Mouse (Mus musculus) limb, embryonic 15.5 days (tissue): ENCODE data around the gene Higd1a. TPM values are rescaled to one million over a fixed set of nuclear protein-coding genes. Genes with fewer than 3 reads are reported as not detected.

Experiments
- ATAC-seq: fragments of 200-750 bp; cut with Nextera tagmentation; 2 replicates; pipeline ENCODE4 v1.8.0; 2017; ENCODE audit warnings: low read depth, moderate TSS enrichment; ENCODE audit not compliant: insufficient number of reproducible peaks, low FRiP score, low TSS enrichment
- H3K27ac ChIP-seq: fragments of 300-500 bp; sonication (generic); 2 replicates; pipeline ENCODE4 v1.5.1; 2015; ENCODE audit warnings: moderate library complexity, mild to moderate bottlenecking, inconsistent platforms
- H3K27me3 ChIP-seq: fragments of 300-500 bp; sonication (generic); 2 replicates; pipeline ENCODE4 v1.6.1; 2015; ENCODE audit warnings: inconsistent platforms
- H3K36me3 ChIP-seq: fragments of 300-500 bp; sonication (generic); 2 replicates; pipeline ENCODE4 v1.6.1; 2015; ENCODE audit warnings: inconsistent platforms
- H3K4me1 ChIP-seq: fragments of 300-500 bp; sonication (generic); 2 replicates; pipeline ENCODE4 v1.6.1; 2015; ENCODE audit warnings: inconsistent platforms
- H3K4me2 ChIP-seq: fragments of 300-500 bp; sonication (generic); 2 replicates; pipeline ENCODE4 v1.6.1; 2015; ENCODE audit warnings: mild to moderate bottlenecking, inconsistent platforms
- H3K4me3 ChIP-seq: fragments of 300-500 bp; sonication (generic); 2 replicates; pipeline ENCODE4 v1.5.1; 2015; ENCODE audit warnings: mild to moderate bottlenecking, inconsistent platforms
- H3K9ac ChIP-seq: fragments of 300-500 bp; sonication (generic); 2 replicates; pipeline ENCODE4 v1.6.1; 2015; ENCODE audit warnings: inconsistent platforms
- H3K9me3 ChIP-seq: fragments of 300-500 bp; sonication (generic); 2 replicates; pipeline ENCODE4 v1.6.1; 2016; ENCODE audit warnings: inconsistent platforms
- WGBS: fragments of 180-500 bp; shearing (Covaris S2); methylation state at CpG from one replicate; pipeline ENCODE4 v1.1.7; 2015; 5-methylcytosine and 5-hydroxymethylcytosine counted together
- polyA plus RNA-seq: library from polyadenylated mRNA; unstranded; fragments of >200 nt; fragmentation: Nextera tagmentation; extraction: Ambion mirVana; gene quantifications from 2 replicates; pipeline ENCODE4 v1.2.1, GENCODE M21; 2015

The Higd1a gene
- 333 and 347 TPM in 2 replicates for polyA plus RNA-seq

DNA sequence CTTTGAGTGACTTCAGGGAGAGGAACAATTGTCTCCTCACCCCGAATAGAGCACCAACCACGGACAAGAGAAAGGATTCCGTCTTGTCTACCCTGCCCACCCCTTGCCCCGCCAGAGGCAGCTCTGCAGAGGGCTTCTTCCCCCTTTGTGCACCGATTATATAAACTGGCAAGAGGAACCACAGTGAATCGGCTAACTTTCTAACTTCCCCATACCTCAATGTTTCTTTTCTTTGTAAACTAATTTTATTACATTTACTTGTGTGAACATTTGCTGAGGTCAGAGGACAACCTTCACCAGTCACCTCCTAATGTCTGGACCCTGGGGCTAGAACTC is at the start of gene Higd1a:
Gene Higd1a, minus strand, starts transcription at position 210 of the 336 bp plus-strand sequence.
- ATAC-seq = no peak
- WGBS = 17% methylated on average over 6 of the region's 6 CpGs
- no peaks in the 10 kb centered on the region for H3K36me3 ChIP-seq

DNA sequence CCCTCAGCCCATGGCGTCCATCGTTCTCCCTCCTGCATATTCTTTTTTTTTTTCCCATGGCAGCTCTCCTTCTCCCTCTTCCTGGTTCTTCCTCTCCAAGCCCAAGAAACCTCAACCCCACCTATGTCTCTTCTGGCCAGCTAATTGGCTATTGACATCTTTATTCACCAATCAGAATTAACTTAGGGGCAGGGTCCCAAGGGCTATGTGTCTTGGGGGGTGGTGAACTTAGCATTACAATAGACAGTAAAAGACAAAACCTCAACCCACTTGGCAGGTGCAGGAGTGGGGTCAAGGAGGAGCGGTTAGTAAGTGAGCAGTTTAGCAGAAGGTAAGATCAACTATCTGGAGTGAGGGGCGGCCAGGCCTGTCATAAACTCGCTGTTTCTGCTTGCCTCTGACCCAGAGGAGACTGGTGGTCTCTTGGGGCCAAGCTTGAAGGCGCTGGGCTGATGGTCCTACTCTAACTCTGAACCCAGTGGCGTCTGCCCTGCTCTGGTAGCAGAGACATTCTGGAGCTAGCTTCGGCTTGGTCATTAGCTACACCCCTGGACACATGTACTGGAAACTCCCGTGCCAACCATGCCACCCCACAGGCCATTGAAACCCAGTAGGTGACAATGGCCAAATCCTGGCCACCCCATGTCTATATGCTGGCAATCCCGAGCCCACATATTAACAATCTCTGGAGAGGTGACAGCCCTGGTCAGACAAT is 49.4 kb upstream of the Higd1a start:
- WGBS = 78% methylated on average over 10 of the region's 10 CpGs
- Histone ChIP-seq H3K27me3 (no peaks in the 10 kb centered on the region), H3K4me3 (no peak overlapping the region), H3K9me3 (no peaks in the 10 kb centered on the region), H3K27ac (no peak overlapping the region), H3K4me2 (no peak overlapping the region), H3K36me3 (no peaks in the 10 kb centered on the region), H3K4me1 (no peaks in the 10 kb centered on the region), H3K9ac (no peak overlapping the region)
- no peak for ATAC-seq

More for the DNA sequence above, at the start of gene Higd1a:
- Histone ChIP-seq H3K9ac (peak within 1 kb of the TSS; percentile 66), H3K9me3 (no peaks in the 10 kb centered on the region), H3K4me1 (peaks cover 5% of the 10 kb centered on the region; the same call in 1 of the 2 replicates), H3K4me3 (peak within 1 kb of the TSS; percentile 63), H3K27me3 (no peaks in the 10 kb centered on the region), H3K4me2 (peak within 1 kb of the TSS; percentile 71), H3K27ac (peak within 1 kb of the TSS; percentile 98)

DNA sequence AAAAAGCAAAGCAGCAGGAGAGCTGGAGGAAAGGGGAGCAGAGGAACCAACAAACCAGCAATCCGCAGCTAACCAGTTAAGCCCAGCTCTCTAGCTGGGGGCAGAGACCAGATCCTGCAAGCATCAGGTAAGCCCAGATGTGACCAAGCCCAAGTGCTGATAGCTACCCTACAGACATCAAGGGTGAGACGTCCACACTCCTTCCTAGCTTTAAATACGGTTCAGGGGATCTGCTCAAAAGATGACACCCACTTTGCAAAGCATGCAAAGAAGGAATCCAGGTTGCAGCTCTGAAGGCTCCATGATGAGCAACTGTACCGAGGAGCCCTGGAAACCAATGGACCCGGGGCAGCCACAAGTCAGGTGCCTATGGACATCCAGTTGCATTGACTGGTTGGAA is 48.3 kb upstream of the Higd1a start:
- no peaks in the 10 kb centered on the region for H3K9me3 ChIP-seq
- H3K27ac ChIP-seq = no peak overlapping the region
- H3K4me1 ChIP-seq = no peaks in the 10 kb centered on the region
- no peaks in the 10 kb centered on the region for H3K27me3 ChIP-seq
- no peak overlapping the region for H3K9ac ChIP-seq
- WGBS = 83% methylated on average over 5 of the region's 5 CpGs
- no peaks in the 10 kb centered on the region for H3K36me3 ChIP-seq
- H3K4me3 ChIP-seq = no peak overlapping the region
- ATAC-seq = no peak
- H3K4me2 ChIP-seq = no peak overlapping the region

DNA sequence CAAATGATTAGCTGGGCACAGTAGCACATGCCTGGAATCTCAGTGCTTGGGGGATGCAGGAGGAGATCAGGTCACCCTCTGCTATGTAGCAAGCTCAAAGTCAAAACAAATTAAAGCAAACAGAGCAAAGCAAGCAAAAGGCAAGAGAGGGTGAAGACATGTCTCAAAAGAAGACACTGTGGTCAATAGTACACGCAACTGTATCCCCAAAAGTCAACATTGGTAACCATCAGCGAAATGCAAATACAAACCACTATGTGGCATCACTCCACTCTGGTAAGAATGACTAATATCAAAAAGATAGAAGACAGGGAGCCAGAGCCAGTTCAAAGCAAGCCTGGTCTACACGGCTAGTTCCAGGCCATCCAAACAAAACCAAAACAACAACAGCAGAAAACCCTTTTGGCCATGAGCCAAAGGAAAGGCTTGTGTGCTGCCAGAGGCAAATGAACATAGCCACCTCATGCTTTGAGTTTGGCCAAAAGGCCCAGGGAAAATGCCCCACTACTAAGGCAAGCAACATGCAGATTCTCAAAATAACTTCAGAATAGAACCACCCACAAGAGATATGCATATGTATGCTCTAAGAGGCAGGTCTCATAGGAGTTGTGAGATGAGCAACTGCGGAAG is 47.5 kb upstream of the Higd1a start:
- H3K4me3 ChIP-seq = no peak overlapping the region
- H3K27ac ChIP-seq = no peak overlapping the region
- no peaks in the 10 kb centered on the region for H3K36me3 ChIP-seq
- H3K9me3 ChIP-seq = no peaks in the 10 kb centered on the region
- H3K9ac ChIP-seq = no peak overlapping the region
- H3K27me3 ChIP-seq = no peaks in the 10 kb centered on the region
- ATAC-seq = no peak
- no peak overlapping the region for H3K4me2 ChIP-seq
- WGBS = 88% methylated on average over 4 of the region's 4 CpGs
- no peaks in the 10 kb centered on the region for H3K4me1 ChIP-seq

DNA sequence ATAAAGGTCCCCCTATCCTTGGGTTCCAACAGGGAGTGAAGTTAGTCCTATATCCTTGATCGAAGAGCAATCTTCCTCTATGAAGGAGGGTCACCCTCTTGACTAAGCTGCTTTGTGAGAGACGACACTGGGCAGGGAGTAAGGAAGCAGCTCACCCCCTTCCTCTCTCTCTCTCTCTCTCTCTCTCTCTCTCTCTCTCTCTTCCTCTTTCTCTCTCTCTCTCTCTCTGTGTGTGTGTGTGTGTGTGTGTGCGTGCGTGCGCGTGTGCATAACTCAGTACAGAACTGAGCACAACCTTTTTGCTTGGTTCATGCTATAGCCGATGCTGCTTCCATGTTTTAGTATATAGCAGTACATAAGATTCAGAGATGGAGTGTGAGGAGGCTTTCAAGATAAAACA is 46.8 kb upstream of the Higd1a start:
- 89% methylated on average over 7 of the region's 7 CpGs for WGBS
- Histone ChIP-seq H3K9ac (no peak overlapping the region), H3K36me3 (no peaks in the 10 kb centered on the region), H3K4me1 (no peaks in the 10 kb centered on the region), H3K27ac (no peak overlapping the region), H3K4me3 (no peak overlapping the region), H3K4me2 (no peak overlapping the region), H3K9me3 (no peaks in the 10 kb centered on the region), H3K27me3 (no peaks in the 10 kb centered on the region)
- ATAC-seq = no peak

DNA sequence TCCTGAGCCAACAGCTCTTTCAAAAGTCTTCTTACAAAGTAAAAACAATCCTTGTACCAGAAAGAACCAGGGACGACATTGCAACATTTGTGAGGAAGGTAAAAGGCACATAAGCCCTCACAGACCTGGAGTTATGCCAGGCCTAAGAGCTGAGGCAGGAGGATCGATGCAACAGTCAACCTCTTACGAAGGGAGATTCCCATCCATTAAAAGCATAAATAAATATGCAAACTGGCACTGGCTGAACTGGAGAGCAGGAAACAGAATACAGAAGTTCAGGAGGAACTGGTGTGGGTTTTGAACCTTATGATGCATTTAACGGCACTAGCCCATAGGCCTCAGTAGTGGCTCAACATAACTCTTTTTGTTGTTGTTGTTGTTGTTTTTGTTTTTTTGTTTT is 46.2 kb upstream of the Higd1a start:
- Histone ChIP-seq H3K9me3 (no peaks in the 10 kb centered on the region), H3K4me3 (no peak overlapping the region), H3K36me3 (no peaks in the 10 kb centered on the region), H3K27ac (no peak overlapping the region), H3K4me2 (no peak overlapping the region), H3K4me1 (no peaks in the 10 kb centered on the region), H3K9ac (no peak overlapping the region), H3K27me3 (no peaks in the 10 kb centered on the region)
- WGBS = 75% methylated on average over 4 of the region's 4 CpGs
- no peak for ATAC-seq

DNA sequence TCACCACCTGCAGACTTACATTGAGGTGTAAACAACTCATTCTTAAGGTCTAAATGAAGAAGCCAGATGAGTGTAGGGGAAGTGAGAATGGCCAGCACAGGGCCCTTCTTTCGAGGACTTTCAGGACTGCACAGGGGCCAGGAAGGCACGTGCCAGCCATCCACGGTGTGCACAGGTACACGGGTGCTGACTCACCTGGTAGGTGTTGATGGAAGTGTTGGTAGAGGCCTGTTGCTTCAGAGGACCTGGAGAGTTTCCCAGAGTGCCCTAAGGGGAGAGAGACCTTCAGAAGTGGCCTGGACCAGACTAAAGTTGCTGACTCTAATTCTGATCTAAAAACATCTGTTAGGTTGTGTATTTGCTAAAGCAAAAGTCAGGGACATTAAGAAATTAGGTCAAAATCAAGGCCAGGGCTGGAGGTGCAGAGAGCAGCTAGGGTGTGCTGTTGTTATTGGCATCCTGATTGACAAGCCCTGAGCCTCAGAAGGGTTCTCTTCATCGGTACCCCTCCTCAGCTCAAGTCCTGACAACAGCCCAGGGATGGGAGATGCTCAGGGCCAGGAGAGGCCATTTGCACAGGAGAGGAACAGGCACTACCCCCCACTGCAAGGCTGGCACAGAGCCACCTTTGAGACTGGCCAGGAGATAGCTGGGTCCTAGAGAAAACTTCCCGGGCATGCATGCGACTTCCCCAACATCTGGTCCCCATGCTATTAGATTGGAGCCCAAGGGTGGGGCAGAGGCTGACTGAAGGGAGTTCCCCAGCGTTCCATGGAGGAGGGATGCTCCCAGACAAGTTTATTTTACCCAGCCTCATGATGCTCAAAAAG is 45.5 kb upstream of the Higd1a start:
- Histone ChIP-seq H3K4me2 (no peak overlapping the region), H3K36me3 (no peaks in the 10 kb centered on the region), H3K9ac (no peak overlapping the region), H3K27ac (no peak overlapping the region), H3K4me3 (no peak overlapping the region), H3K9me3 (no peaks in the 10 kb centered on the region), H3K4me1 (no peaks in the 10 kb centered on the region), H3K27me3 (no peaks in the 10 kb centered on the region)
- ATAC-seq = no peak
- 62% methylated on average over 8 of the region's 8 CpGs for WGBS

DNA sequence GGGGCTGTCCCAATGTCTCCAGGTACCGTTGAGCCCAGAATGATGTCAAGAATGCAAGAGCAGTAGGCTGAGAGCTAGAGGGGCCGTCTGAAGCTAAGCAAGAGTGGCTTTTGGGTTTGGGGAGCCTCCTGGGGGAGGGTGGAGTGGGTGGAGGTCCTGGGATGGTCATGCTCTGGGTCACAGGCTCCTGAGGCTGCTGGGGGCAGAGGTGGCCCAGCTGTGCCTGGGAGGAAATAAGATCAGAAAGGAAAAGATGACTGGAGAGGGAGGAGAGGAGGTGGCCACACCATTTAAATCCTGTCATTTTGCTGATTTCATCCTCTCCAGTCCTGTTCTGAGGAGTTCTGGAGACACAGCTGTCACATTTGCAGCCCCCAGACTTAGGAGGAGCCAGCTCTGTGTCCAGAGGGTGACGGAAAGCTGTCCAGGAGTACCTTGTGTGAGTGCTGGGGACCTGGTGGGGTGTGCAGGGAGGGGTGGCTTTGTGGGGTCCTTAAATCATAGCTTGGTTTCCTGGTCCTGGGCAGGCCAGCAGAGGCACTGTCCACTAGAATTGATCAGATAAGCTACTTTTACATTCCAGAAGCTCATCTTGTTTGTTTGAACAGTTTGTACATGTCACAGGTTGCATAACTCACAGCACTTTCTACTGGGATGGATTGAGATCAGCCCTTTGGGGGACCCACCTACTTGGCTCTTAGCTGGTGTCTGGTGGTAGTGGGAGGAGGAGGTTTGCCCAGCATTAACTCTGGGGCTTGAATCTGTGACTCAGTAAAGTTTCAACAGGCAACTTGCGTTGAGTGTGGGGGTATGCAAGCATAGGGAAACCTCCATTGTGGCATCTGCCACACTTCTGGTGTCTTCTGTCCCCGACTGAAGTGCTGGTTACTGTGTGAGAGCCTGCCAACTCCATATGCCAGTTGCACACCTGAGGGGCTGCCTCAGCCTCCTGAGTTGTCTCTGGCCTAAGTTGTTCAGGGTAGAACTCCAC is 43.8 kb upstream of the Higd1a start:
- 69% methylated on average over 5 of the region's 5 CpGs for WGBS
- Histone ChIP-seq H3K27me3 (no peaks in the 10 kb centered on the region), H3K4me3 (no peak overlapping the region), H3K4me1 (no peaks in the 10 kb centered on the region), H3K9me3 (no peaks in the 10 kb centered on the region), H3K36me3 (no peaks in the 10 kb centered on the region), H3K27ac (no peak overlapping the region; the same call in 1 of the 2 replicates), H3K9ac (no peak overlapping the region), H3K4me2 (no peak overlapping the region)
- ATAC-seq = no peak

DNA sequence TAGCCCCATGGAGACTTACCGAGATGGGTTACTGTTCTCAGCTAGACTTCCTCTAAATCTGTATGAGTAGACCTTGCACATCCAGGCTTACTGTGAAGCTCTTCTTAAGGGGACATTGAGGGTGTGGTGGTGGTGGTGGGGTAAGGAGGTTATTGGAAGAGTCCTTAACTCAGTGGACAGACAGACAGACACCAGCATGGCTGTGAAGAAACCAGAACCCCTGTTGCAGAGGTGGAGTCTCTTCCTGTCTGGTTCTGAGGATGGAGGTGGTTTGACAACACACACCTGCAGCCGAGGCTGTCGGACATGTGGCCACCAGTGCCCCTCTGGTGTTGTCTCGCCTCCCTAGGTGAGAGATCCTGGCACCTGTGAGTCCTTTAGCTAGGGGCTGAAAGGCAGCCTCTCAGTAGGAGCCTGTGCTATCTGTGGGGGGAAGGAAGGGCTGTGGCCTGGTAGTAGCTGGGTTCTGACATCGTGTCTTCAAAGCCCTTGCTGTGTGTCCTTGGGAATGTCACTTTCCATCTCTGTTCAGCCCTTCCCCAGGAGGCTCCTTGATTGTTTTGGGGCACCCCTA is 42.2 kb upstream of the Higd1a start:
- Histone ChIP-seq H3K36me3 (no peaks in the 10 kb centered on the region), H3K27me3 (no peaks in the 10 kb centered on the region), H3K9ac (no peak overlapping the region), H3K4me1 (no peaks in the 10 kb centered on the region), H3K4me2 (no peak overlapping the region), H3K27ac (no peak overlapping the region), H3K9me3 (no peaks in the 10 kb centered on the region), H3K4me3 (no peak overlapping the region)
- WGBS = 77% methylated on average over 5 of the region's 5 CpGs
- ATAC-seq = no peak

DNA sequence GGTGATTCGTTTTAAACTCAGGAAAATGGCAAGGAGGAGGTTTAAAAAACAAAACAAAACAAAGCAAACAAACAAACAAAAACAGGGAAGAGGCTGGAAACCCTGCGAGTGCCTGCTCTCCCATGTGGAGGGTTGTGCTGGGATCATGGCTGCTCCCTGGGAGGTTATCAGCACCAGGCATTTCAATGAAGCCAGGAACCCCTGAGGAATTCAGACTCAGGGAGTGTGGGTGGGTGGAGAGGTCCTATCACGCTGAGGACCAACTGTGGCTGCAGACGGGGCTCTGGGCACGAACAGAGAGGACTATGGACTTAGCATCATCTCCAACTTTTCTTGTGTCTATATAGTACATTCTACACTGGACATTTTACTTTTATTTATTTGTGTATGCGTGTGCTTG is 41.1 kb upstream of the Higd1a start:
- Histone ChIP-seq H3K36me3 (no peaks in the 10 kb centered on the region), H3K27ac (no peak overlapping the region), H3K4me1 (no peaks in the 10 kb centered on the region), H3K9me3 (no peaks in the 10 kb centered on the region), H3K4me3 (no peak overlapping the region), H3K27me3 (no peaks in the 10 kb centered on the region), H3K4me2 (no peak overlapping the region), H3K9ac (no peak overlapping the region)
- 68% methylated on average over 6 of the region's 6 CpGs for WGBS
- no peak for ATAC-seq

DNA sequence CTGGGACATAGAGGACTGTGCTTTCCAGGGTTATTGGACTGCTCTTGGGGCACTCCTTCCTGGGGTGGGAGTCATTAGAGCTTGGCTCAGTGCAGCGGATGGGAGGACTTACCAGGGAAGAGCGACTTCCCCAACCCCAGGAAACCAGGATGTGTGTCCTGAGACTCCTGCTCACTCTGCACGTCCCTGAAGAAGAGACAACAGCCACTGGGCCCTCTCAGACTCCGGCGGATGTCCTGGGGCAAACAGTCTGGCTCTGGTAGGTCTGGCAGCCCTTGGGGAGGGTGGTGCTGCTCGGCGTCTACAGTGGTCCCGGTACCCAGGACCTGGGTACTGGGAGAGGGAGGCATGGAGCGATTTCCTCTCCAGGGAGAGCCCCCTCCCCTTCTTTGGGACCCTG is 40.1 kb upstream of the Higd1a start, which contains the start of gene Ackr2:
Gene Ackr2, plus strand, starts transcription at position 111 of the 400 bp plus-strand sequence.
- Histone ChIP-seq H3K27me3 (no peaks in the 10 kb centered on the region), H3K9me3 (no peaks in the 10 kb centered on the region), H3K27ac (no peak within 1 kb of the TSS), H3K4me2 (no peak within 1 kb of the TSS), H3K4me3 (no peak within 1 kb of the TSS), H3K9ac (no peak within 1 kb of the TSS), H3K36me3 (no peaks in the 10 kb centered on the region), H3K4me1 (no peaks in the 10 kb centered on the region)
- 77% methylated on average over 9 of the region's 9 CpGs for WGBS
- no peak for ATAC-seq
